Mouse (Mus musculus) lung, embryonic 16.5 days (tissue): ENCODE results near the gene Fam160b1. TPM values are rescaled to one million over a fixed set of nuclear protein-coding genes. Genes with fewer than 3 reads are reported as not detected.

Experiments used
- ATAC-seq: fragments of 200-750 bp; cut with Nextera tagmentation; 2 replicates; pipeline ENCODE4 v1.8.0; 2017; ENCODE audit warnings: low read depth, mild to moderate bottlenecking, moderate library complexity
- H3K27ac ChIP-seq: fragments of 300-500 bp; sonication (generic); 2 replicates; pipeline ENCODE4 v1.5.1; 2014; ENCODE audit warnings: mild to moderate bottlenecking, control low read depth, low read length
- H3K27me3 ChIP-seq: fragments of 300-500 bp; sonication (generic); 2 replicates; pipeline ENCODE4 v1.6.1; 2014; ENCODE audit warnings: low read depth, low read length, mixed read lengths; ENCODE audit not compliant: control insufficient read depth, insufficient read depth
- H3K36me3 ChIP-seq: fragments of 300-500 bp; sonication (generic); 2 replicates; pipeline ENCODE4 v1.6.1; 2014; ENCODE audit warnings: low read length; ENCODE audit not compliant: control insufficient read depth, insufficient read depth
- H3K4me1 ChIP-seq: fragments of 300-500 bp; sonication (generic); replicated peaks from 2 replicates; pipeline ENCODE4 v1.6.1; 2014; ENCODE audit warnings: low read length, mixed read lengths; ENCODE audit not compliant: control insufficient read depth, insufficient read depth
- H3K4me2 ChIP-seq: fragments of 300-500 bp; sonication (generic); 2 replicates; pipeline ENCODE4 v1.6.1; 2014; ENCODE audit warnings: low read depth, low read length, control low read depth
- H3K4me3 ChIP-seq: fragments of 300-500 bp; sonication (generic); 2 replicates; pipeline ENCODE4 v1.5.1; 2014; ENCODE audit warnings: mild to moderate bottlenecking, low read length, control low read depth
- H3K9ac ChIP-seq: fragments of 300-500 bp; sonication (generic); 2 replicates; pipeline ENCODE4 v1.6.1; 2014; ENCODE audit warnings: low read length, control low read depth
- H3K9me3 ChIP-seq: fragments of 300-500 bp; sonication (generic); 2 replicates; pipeline ENCODE4 v1.6.1; 2016; ENCODE audit warnings: low read length; ENCODE audit not compliant: control insufficient read depth
- WGBS: fragments of 180-500 bp; shearing (Covaris S2); extraction: QIAGEN DNeasy Blood & Tissue Kit; methylation state at CpG from one replicate; pipeline ENCODE4 v1.1.7; 2014; 5-methylcytosine and 5-hydroxymethylcytosine counted together
- polyA plus RNA-seq: library from polyadenylated mRNA; unstranded; fragments of >200 nt; fragmentation: Nextera tagmentation; extraction: Ambion mirVana; gene quantifications from 2 replicates; pipeline ENCODE4 v1.2.1, GENCODE M21; 2015

Gene Fam160b1
- polyA plus RNA-seq, 1 experiment from 2014 or later: 15.0 TPM

DNA sequence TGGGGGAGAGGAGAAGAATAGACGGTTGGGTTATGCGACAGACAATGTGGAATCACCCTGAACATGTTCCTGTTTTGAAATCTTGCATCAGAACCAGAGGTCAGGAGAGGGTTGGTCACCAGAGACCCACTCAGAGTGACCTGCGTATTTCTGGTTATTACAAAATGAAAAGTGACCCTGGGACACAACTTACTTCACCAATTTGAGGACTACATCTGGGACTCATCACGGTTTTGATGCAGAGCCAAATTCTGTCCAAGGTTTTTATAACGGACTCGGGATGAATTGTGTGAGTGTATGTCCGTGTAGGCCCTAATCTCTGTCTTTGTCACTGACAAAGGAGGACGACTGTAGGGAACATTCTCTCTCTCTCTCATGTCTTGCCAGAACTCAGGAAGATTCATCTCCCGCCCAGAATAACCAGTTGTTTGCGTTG lies 76.1 kb downstream of the Fam160b1 start:
- ATAC-seq: peak; percentile 82

DNA sequence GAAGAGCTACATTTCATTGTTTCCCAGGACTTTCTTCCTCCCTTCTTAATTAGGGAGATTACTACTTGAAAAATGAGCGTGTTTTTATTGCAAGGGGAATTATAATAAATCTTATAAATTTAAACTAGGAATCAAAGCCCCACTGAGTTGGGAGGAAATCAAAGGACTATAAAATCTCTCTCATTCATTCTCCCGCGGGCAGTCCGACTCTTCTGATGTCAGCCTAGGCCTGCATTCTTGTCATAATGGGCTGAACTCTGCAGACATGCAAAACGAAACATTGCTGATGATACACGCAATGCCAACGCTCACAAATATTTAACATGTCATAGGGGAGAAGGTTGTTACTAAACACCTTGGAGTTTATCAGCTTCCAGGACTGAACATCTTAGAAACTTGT lies 76.6 kb downstream of the Fam160b1 start:
- peaks cover 9% of the 10 kb centered on the region for H3K4me1 ChIP-seq
- WGBS: 52% methylated on average over 7 of the region's 7 CpGs
- ATAC-seq: peak; percentile 32
- H3K4me2 ChIP-seq: no peak overlapping the region
- no peaks in the 10 kb centered on the region for H3K9me3 ChIP-seq
- H3K27me3 ChIP-seq: no peaks in the 10 kb centered on the region
- H3K36me3 ChIP-seq: no peaks in the 10 kb centered on the region
- H3K4me3 ChIP-seq: no peak overlapping the region
- H3K27ac ChIP-seq: no peak overlapping the region
- H3K9ac ChIP-seq: no peak overlapping the region

More for the DNA sequence above, 76.1 kb downstream of the Fam160b1 start:
- Histone ChIP-seq H3K27me3 (no peaks in the 10 kb centered on the region), H3K4me3 (no peak overlapping the region), H3K27ac (0 out of 2 replicates have a peak overlapping the region, but pooled peaks have one; percentile 12), H3K36me3 (no peaks in the 10 kb centered on the region), H3K9ac (no peak overlapping the region), H3K4me2 (no peak overlapping the region), H3K4me1 (peaks cover 7% of the 10 kb centered on the region), H3K9me3 (no peaks in the 10 kb centered on the region)
- WGBS: 42% methylated on average over 10 of the region's 10 CpGs

Other genes with a start within 250 kb of the Fam160b1 start
- 53.3 and 54.5 TPM in 2 replicates for gene Ablim1, start 45.8 kb upstream of the Fam160b1 start, polyA plus RNA-seq
- 21.4 and 24.2 TPM in 2 replicates for gene Trub1, start 92.2 kb downstream of the Fam160b1 start, polyA plus RNA-seq